Mouse (Mus musculus) c-Kit-negative CD71-positive TER-119-positive erythroid progenitor cells, embryonic 14.5 days (primary cell): ENCODE data around the gene Pafah1b3.
"Not testable (repeated sequence)": the region's sequence is repeated elsewhere in the genome, so short reads cannot be mapped to it uniquely, and the experiment has no call there.

Source experiments
- DNase-seq: peaks from one replicate; pipeline ENCODE4 v3.0.0-alpha.2; 2013; ENCODE audit warnings: low read depth, low spot score

The Pafah1b3 gene

GRCm38 (mm10) chr7:25297454-25298325 lies at the start of gene Pafah1b3:
Gene Pafah1b3 (minus strand): TSS chr7:25297986.
- no peak for DNase-seq

DNA sequence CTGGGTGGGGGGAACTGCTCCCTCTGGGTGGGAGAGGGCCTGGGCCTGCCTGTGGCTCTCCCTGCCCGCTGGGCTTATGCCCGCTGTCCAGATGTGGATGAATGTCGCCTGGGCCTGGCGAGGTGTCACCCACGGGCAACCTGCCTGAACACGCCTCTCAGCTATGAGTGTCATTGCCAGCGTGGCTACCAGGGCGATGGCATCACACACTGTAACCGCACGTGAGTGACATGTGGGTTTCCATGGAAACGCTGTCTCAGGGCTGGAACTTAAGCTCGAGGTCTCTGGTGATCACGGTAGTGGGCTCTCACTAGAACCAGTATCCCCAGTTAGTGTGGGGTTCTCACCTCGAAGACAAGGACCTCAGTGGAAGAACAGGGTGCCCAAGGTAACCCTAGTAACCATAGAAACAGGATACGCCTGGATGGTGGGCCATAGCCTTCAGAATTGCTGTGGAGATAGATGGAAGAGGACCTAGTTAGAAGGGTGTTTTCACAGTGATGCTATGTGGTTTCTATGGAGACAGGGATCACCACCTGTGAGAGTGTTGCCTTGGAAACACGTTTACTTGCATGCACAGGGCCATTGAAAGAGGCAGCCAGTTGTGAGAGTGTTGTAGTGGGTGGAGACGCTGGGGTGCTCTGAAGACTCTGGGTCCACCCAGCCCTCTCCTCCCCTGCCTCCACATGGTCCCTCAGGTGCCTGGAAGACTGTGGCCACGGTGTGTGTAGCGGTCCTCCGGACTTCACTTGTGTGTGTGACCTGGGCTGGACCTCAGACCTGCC lies 43.4 kb upstream of the Pafah1b3 start:
- no peak for DNase-seq

DNA sequence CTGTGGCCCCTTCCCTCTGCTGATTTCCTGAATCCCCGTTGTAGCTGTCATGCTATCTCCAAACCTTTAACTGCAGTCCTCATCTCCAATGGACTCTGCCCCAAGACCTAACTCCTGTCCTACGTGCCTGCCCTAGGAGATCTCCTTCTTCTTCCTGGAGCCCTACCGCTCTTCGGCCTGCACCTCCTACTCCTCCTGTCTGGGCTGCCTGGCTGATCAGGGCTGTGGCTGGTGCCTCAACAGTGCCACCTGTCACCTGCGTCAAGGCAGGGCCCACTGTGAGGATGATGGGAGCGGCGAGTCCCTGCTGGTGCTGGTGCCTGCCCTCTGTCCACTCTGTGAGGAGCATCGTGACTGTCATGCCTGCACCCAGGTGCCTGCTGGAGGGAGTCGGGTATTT lies 41.5 kb upstream of the Pafah1b3 start:
- DNase-seq = no peak

DNA sequence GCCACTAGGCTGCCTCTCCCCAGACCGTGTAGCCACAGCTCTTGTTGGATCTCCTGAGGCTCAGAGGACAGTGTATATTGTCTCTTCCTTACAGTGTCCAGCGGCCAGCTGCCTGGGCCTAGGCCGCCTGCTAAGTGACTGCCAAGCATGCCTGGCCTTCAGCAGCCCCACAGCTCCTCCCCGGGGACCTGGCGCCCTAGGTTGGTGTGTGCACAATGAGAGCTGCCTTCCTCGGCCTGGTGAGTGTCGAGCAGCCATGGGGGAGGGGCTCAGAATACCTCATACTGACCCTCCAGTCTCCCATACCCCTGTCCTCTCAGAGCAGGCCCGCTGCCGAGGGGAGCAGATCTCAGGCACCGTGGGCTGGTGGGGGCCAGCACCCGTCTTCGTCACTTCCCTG lies 36.7 kb upstream of the Pafah1b3 start:
- DNase-seq = no peak

- peak; percentile 59 for DNase-seq
Observed at GRCm38 (mm10) chr7:25333596-25334307, 36.0 kb upstream of the Pafah1b3 start.

- DNase-seq = no peak
Observed at GRCm38 (mm10) chr7:25326233-25326632, 28.4 kb upstream of the Pafah1b3 start.

DNA sequence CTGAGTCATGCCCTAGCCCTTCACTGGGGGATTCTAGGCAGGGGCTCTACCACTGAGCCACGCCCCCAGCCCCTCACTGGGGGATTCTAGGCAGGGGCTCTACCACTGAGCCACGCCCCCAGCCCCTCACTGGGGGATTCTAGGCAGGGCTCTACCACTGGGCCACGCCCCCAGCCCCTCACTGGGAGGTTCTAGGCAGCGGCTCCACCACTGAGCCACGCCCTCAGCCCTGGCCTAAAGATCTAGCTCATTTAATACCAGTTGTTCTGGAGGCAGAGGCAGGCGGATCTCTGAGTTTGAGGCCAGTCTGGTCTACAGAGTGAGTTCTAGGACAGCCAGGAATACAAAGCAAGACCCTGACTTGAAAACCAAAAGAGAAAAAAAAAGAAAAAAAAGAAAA lies 27.6 kb upstream of the Pafah1b3 start:
- not testable (repeated sequence) for DNase-seq

- DNase-seq = no peak
Observed at GRCm38 (mm10) chr7:25323219-25323618, 25.4 kb upstream of the Pafah1b3 start.

DNA sequence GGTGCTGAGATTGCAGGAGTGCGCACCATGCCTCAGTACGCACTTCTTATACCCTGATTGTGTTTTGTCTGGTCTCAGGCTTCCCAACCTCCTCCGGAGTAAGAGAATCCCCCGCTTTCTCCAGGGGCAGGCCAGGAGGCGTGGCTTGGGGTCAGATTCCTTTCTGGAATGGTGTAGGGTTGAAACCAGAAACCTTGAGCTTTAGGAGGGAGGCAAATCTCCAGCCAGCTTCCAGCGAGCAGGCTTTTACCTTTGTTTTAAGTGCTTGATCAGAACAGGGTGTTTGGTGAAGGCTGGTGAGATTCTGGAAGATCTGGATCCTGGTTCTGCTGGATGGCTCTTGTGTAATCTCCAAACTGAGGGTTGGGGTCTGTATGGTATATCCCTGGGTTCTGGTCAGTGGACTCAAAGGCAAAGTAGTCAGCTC lies 24.3 kb upstream of the Pafah1b3 start:
- DNase-seq = no peak

DNA sequence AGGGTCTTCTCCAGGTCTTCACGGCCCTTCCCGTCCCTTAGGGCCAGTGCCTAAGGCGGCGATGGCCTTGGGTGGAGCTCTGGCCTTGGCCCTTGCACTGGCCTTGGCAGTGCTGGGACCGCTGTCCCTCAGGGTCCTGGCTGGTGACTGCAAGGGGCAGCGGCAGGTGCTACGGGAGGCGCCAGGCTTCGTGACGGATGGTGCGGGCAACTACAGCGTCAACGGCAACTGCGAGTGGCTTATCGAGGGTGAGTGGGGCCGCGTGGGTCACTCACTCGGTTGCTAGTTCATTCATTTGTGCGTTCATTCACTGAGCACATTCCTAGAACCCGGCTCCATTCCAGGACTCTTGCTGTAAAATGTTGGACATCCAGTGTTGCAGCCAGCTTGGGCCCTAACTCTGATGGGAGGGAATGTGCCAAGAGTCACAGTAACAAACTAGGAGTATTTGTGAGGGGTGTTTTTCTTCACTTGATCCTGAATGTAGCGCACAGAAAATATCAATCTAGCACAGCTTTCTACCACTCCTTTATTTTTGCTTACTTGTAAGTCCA lies 19.7 kb upstream of the Pafah1b3 start:
- no peak for DNase-seq

DNA sequence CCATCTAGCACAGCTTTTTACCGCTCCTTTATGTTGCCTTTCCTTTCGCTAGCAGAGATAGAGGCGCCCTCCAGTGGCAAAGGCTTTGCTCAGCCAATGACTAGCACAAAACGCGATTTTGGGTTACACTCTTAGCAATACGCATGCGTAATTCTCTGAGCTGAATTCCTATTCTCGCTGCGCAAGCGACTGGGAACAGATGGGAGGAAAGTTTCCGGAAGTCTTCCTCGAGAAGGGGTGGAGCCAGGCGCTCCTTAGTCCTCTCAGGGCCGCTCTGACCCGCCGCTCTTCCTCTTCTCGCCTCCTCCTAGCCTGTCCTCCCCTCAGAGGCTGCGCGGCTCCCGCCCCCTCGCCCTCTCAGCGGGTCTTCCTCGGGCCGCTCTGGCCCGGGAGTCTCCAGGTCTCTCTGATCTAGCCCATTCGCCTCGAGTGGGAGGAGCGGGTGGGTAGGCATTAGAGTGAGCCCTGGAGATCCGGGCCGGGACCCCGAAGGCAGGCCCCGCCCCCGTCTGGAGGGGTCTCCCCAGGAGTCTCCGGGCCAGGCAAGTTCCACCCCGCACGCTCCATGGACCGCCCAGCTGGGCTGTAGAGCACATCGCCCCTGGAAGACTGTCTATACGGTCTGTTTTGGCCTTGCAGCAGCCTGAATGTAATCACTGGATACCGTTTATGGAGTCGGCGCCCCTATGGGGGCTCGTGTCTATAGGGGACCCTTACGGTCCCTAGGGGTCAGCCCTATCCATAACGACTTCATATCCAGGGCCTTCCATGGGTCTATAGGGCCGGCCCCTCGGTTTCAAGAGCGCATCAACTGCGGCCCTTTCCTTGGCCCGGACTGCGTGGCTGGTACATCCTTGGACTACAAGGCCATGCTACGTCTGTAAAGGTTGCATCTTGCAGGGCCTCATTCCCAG lies 19.0 kb upstream of the Pafah1b3 start, which contains the start of gene Megf8:
TSS of gene Megf8 (plus strand) at position 633 of the 914 bp plus-strand sequence.
- DNase-seq = peak; percentile 62

GRCm38 (mm10) chr7:25315306-25316041 lies 17.7 kb upstream of the Pafah1b3 start:
- no peak for DNase-seq

GRCm38 (mm10) chr7:25314606-25315305 lies 17.0 kb upstream of the Pafah1b3 start:
- DNase-seq = no peak

GRCm38 (mm10) chr7:25313325-25313724 lies 15.5 kb upstream of the Pafah1b3 start:
- no peak for DNase-seq

- DNase-seq = no peak
Observed at GRCm38 (mm10) chr7:25311193-25311592, 13.4 kb upstream of the Pafah1b3 start.

GRCm38 (mm10) chr7:25309425-25309824 lies 11.6 kb upstream of the Pafah1b3 start:
- no peak for DNase-seq

DNA sequence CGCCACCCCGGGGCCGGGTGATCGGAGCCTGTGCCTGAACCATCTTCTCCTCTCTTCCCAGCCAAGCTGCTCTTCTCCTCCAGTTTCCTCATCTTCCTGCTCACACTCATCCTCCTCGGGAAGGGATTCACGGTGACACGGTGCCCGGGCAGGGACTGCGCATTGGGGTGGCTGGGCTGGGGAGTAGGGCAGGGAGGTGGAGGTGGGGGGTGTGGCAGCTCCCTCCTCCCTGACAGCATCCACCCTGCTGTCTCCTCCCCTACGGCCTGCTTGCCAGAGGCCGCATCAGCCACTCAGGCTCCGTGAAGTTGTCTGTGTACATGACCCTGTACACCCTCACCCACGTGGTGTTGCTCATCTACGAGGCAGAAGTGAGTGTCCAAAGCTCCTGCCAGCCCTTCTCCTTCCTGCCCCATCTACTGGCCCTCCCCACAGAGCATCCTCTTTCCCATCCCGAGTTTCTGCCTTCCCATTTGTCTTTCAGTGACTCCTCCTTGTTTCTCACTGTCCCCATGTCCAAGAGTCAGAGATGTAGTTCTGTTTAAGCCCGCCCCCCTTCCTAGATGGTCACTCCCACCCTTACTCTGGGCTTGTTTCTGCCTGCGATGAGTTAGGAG lies 11.0 kb upstream of the Pafah1b3 start:
- DNase-seq = no peak

DNA sequence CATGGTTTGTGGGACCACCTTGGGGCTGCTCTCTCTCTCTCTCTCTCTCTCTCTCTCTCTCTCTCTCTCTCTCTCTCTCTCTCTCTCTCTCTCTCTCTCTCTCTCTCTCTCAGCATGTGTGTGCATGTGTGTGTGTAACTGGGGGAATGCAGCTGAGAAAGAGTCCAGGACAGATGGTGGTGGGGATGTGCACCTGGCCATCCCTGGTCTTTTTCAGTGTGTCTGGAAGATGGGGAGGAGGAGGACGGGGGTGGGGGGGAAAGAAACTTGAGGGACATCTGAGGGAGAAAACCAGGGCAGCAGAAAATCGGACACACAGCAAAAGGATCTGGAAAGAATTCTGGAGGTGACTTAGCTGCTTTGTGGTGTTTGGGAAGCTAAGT lies 8.8 kb upstream of the Pafah1b3 start:
- no peak for DNase-seq
